Mouse (Mus musculus) testis, postnatal 14 days (tissue): ENCODE results near the gene Lingo3.

Source experiments
- DNase-seq: peaks from one replicate; pipeline ENCODE4 v3.0.0; 2021; ENCODE audit warnings: low spot score

Lingo3 gene

DNA sequence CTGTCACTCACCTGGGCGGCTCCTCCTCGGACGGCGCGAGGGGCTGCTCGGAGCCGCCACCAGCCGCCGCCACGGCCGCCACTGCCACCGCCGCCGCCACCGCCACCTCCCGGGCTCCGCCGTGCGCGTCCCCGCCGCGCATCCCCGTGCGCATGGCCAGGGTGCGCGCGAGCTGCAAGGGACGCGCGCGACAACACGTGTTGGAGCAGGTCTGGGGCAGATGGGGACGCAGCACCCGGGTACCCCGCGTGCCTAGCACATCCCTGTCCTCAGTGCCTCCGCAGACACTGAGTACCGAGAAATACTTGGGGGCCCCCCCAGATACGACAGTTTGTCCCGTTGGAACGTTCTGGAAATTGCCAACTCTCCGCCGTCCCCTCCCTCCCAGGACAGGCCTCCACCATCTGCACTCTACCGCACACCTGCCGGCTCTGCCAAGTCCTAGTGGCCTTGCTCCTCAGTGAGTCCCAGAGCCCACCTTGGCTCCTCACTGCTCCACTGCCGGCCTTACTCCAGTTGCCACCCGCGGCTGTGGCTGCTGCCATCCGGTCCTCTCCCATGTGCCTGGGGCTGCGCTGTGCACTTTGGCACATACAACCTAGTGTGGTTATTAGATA is at the start of gene Lingo3:
TSS of gene Lingo3 (minus strand) at position 109 of the 617 bp plus-strand sequence.
- DNase-seq: no peak

DNA sequence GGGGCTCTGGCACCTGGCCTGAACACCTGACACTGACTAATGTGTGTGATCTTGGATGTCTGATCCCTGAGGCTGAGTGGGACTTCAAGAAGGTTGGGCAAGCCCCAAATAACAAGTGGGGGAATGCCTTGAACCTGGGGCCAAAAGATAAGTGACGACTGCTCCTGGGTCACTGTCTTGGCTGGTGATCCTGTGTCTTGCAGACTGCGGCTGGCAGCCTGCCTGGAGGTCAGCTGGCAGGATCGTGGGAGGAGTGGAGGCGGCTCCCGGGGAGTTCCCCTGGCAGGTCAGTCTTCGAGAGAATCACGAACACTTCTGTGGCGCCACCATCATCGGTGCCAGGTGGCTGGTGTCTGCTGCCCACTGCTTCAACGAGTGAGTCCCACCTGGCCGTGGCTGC is 43.3 kb upstream of the Lingo3 start:
- DNase-seq: peak; percentile 81

DNA sequence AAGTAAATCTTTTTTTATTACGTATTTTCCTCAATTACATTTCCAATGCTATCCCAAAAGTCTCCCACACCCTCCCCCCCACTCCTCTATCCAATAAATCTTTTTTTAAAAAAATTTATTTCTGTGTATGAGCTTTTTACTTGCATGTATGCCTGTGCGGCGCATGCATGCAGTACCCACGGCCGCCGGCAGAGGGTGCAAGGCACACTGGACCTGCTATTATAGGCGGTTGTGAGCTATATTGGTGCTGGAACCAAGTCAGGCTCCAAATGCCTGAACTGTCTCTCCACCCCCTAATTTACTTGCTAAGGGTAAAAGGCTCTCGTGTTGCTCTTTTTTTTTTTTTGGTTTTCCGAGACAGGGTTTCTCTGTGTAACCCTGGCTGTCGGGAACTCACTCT is 37.5 kb upstream of the Lingo3 start:
- DNase-seq: peak; percentile 81

GRCm38 (mm10) chr10:80880901-80881300 is 37.1 kb upstream of the Lingo3 start:
- no peak for DNase-seq

DNA sequence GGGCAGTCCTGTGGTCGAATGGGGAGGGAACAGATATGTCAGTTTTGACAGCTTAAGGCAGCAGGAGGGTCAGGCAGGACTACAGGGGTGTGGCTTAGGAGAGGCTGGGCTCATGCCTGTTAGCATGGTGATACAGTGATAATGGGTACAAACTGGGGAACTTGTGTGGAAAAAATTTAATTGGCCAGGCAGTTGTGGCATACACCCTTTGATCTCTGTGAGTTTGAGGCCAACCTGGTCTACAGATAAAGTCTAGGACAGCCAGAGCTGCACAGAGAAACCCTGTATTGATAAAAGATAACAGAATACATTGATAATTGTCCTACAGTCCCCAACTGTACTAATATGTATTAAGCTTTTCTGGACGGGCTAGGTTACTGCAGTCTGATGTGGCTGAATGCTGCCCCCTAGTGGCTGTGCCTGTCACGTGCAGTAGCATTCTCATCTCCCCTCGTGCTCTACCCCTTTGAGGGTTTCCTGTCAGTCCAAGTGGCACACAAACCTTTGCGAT is 36.3 kb upstream of the Lingo3 start:
- peak; percentile 70 for DNase-seq

GRCm38 (mm10) chr10:80876594-80876993 is 32.8 kb upstream of the Lingo3 start:
- no peak for DNase-seq

DNA sequence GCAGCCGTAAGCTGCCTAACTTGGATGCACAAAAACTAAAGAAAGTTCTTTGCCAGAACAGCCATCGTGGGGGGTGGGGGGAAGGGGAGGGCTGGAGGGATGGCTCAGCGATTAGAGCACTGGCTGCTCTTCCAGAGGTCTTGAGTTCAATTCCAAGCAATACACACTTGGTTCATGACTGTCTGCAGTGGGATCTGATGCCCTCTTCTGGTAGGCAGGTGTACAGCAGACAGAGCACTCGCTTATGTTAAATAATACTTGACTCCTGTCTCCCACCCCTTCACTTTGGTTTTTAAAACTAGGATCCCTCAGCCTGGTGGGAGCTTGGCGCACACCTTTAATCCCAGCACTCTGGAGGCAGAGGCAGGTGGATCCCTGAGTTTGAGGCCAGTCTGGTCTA is 32.2 kb upstream of the Lingo3 start:
- no peak for DNase-seq

DNA sequence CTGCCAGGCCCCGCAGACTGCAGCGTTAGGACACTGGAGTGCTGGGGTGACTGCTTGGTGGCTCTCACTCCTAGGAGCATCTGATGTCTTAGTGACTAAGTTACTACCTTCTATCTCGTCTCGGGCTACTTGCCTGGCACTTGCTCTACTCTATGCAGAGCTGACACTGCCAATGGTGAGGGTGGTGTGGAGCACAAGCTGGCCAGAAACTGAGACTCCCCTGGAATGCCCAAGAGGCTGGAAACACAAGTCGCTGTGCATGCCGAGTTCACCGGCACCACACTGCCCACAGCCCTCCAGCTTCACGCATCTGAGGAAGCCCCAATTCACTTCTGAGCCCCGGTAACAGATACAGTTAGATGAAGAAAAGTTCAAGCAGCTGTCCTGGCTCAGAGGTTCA is 30.2 kb upstream of the Lingo3 start:
- no peak for DNase-seq

GRCm38 (mm10) chr10:80871581-80871980 is 27.7 kb upstream of the Lingo3 start, which contains the start of gene Tmprss9:
Gene Tmprss9 (plus strand): TSS chr10:80871848.
- no peak for DNase-seq

DNA sequence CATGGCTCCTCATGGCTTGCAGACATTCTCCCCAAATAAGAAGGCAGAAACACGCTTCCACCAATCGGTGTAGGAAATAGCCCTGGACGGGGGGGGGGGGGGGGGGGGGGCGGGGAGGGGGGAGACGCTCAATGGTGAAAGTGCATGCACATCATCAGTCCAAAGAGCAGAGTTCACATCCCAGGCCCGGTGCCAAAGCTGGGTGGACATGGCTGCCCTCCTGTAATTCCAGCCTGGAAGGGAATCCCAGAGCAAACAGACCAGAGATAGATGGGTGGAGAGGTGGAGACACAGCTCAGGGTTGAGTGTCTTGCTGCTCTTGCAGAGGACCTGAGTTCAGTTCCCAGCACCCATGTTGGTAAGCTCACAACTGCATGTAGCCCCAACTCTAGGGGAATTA is 27.2 kb upstream of the Lingo3 start:
- no peak for DNase-seq

DNA sequence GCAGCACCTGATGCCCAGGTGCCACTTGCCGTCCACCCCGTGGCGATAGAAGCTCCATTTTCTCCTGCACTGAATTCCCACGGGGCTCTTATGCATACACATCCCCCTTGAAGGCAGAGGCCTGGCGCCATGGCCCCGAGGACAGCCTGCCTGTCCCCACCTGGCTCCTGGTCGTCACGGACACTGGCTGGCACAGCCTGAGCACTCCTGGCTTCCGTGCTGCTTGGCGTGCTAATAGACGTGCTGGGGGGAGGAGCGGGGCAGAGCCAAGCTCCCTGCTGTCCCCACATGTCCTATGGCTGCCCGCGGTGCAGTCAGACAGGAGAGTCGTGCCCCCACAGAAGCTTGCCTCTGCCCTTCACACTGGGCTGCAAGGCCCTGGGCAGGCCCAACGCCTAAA is 20.6 kb upstream of the Lingo3 start:
- no peak for DNase-seq

DNA sequence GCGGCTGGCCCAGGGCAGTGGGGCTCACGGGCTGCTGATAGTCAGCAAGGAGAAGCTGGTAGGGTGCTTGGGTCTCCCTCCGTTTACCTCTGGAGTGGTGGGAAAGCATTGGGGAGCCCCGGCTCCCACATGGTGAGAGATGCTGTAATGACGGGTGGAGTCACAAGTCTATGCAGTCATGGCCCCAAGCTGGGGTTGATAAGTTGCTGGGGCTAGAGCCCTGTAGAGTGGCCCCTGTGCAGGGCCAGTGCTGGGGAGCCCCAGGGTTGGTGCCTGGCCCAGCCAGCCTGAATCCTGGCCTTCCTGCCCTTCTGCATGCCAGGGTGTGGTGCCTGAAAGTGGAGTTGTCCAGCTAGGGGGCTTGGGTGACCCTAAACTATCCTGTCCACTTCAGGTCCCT is 18.5 kb upstream of the Lingo3 start:
- no peak for DNase-seq

- no peak for DNase-seq
Measured at GRCm38 (mm10) chr10:80858350-80858935, 14.6 kb upstream of the Lingo3 start.

DNA sequence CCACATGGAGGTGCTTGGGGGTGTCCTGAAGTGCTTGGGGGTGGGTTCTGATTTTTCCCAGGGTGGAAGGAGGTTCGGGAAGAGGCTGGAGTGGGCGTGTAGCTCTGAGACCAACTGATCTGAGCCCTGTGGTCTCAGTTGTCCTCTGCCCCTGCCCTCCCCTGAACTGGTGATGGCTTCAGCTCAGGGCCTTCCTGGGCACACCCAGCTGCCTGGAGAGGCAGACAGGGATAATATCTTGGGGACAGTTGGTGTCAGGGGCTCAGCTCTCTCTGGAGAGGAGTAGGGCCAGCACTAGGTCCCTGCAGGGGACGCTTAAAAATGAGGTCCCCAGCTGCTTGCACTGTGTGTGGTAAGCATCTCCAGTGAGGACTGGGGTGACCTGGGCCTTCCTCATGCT is 14.0 kb upstream of the Lingo3 start:
- no peak for DNase-seq

- no peak for DNase-seq
Measured at GRCm38 (mm10) chr10:80857386-80857785, 13.5 kb upstream of the Lingo3 start.

GRCm38 (mm10) chr10:80856908-80857307 is 13.1 kb upstream of the Lingo3 start:
- DNase-seq: no peak

- DNase-seq: no peak
Measured at GRCm38 (mm10) chr10:80856267-80856666, 12.4 kb upstream of the Lingo3 start.

- no peak for DNase-seq
Measured at GRCm38 (mm10) chr10:80855749-80856073, 11.9 kb upstream of the Lingo3 start.

GRCm38 (mm10) chr10:80854913-80855748 is 11.3 kb upstream of the Lingo3 start, which contains the start of the genes Lsm7 and Sppl2b:
Gene Lsm7 (minus strand): TSS chr10:80855209.
Gene Sppl2b (plus strand): TSS chr10:80855275.
- peak; percentile 95 for DNase-seq

GRCm38 (mm10) chr10:80848571-80848970 is 4.7 kb upstream of the Lingo3 start:
- DNase-seq: no peak

DNA sequence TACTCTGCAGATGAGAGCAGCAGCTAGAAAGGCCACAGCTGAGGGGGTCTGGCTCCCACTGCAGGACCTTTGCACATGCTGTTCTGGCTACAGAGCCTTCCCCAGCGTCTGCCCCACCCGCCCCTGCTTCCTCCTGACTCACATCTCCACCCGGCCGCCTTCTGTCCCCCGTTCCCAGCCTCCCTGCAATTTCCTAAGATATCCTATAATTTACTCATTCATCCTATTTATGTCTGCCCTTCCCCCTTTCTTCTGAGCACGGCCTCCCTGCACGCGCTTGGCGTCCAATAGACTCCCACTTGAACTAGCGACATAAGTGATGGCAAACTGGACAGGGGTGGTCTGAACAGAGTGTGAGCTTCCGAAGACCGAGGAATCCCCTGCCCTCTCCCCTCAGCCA is 1.9 kb upstream of the Lingo3 start:
- no peak for DNase-seq

GRCm38 (mm10) chr10:80845055-80845693 is 1.3 kb upstream of the Lingo3 start:
- DNase-seq: no peak
